Mouse (Mus musculus) heart, postnatal 0 days (tissue): ENCODE results near the gene Sema6d. TPM values are rescaled to one million over a fixed set of nuclear protein-coding genes. Genes with fewer than 3 reads are reported as not detected.
A peak's percentile ranks its signal among the peaks of the same experiment; 100 is the strongest.

Experiments
- ATAC-seq: fragments of 200-750 bp; cut with Nextera tagmentation; 2 replicates; pipeline ENCODE4 v1.8.0; 2017; ENCODE audit warnings: low read depth, moderate number of reproducible peaks, moderate library complexity; ENCODE audit not compliant: insufficient read depth
- DNase-seq: peaks from one replicate; pipeline ENCODE4 v3.0.0-alpha.2; 2016; ENCODE audit warnings: low spot score
- H3K27ac ChIP-seq: fragments of 300-500 bp; sonication (generic); 2 replicates; pipeline ENCODE4 v1.5.1; 2014; ENCODE audit warnings: low read depth, mild to moderate bottlenecking
- H3K27me3 ChIP-seq: fragments of 300-500 bp; sonication (generic); 2 replicates; pipeline ENCODE4 v1.6.1; 2014; ENCODE audit warnings: low read length, mixed read lengths; ENCODE audit not compliant: control insufficient read depth, insufficient read depth
- H3K36me3 ChIP-seq: fragments of 300-500 bp; sonication (generic); replicated peaks from 2 replicates; pipeline ENCODE4 v1.6.1; 2014; ENCODE audit warnings: low read length, mixed read lengths; ENCODE audit not compliant: control insufficient read depth, insufficient read depth
- H3K4me1 ChIP-seq: fragments of 300-500 bp; sonication (generic); 2 replicates; pipeline ENCODE4 v1.6.1; 2014; ENCODE audit warnings: antibody characterized with exemption; ENCODE audit not compliant: control insufficient read depth, insufficient read depth
- H3K4me2 ChIP-seq: fragments of 300-500 bp; sonication (generic); 2 replicates; pipeline ENCODE4 v1.6.1; 2014; ENCODE audit warnings: low read depth, mild to moderate bottlenecking, low read length, moderate library complexity
- H3K4me3 ChIP-seq: fragments of 300-500 bp; sonication (generic); 2 replicates; pipeline ENCODE4 v1.5.1; 2014; ENCODE audit warnings: low read depth, low read length
- H3K9ac ChIP-seq: fragments of 300-500 bp; sonication (generic); replicated peaks from 2 replicates; pipeline ENCODE4 v1.6.1; 2014; ENCODE audit warnings: low read depth, low read length, mixed read lengths
- H3K9me3 ChIP-seq: fragments of 300-500 bp; sonication (generic); replicated peaks from 2 replicates; pipeline ENCODE4 v1.6.1; 2016; ENCODE audit warnings: low read length; ENCODE audit not compliant: control insufficient read depth
- CTCF ChIP-seq: IDR thresholded peaks from 2 replicates; pipeline ENCODE4 v1.5.1; 2016; ENCODE audit warnings: antibody characterized with exemption, control low read depth, low read depth
- EP300 ChIP-seq: IDR thresholded peaks from 2 replicates; pipeline ENCODE4 v1.6.1; 2016; ENCODE audit warnings: antibody characterized with exemption, low read depth
- WGBS: fragments of 180-500 bp; shearing (Covaris S2); extraction: QIAGEN DNeasy Blood & Tissue Kit; methylation state at CpG from one replicate; pipeline ENCODE4 v1.1.7; 2014; 5-methylcytosine and 5-hydroxymethylcytosine counted together
- polyA plus RNA-seq: library from polyadenylated mRNA; unstranded; fragments of >200 nt; fragmentation: Nextera tagmentation; extraction: Ambion mirVana; gene quantifications from 2 replicates; pipeline ENCODE4 v1.2.1, GENCODE M21; 2015
- total RNA-seq: library from RNA; depleted of rRNA; stranded (reverse); fragments of >200 nt; gene quantifications from 2 replicates; pipeline ENCODE4 v1.2.3, GENCODE M21; 2014; ENCODE audit warnings: low replicate concordance

Sema6d gene
- total and polyA plus RNA-seq, 2 experiments from 2014 or later, result 8.7 to 28.8 TPM

DNA sequence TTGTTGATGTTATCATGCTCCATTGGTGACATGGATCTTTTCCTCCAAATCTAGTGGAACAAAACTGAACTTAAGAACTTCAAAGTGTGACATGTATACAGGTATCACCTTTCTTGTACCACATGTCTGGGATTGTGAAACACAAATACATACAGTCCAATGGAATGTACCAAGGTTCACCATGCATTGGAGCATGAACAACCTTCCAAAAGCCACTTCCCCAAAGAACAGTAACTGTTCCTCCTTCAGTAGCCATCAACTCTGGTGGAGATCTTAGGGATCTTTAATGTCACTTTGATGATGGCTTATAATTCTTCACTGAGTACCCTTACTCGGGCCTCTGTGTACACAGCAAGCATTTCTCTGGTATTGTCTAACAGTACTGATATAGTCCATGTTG lies 295.3 kb downstream of the Sema6d start:
- H3K4me1 ChIP-seq, result no peaks in the 10 kb centered on the region
- ATAC-seq, result no peak
- 81% methylated on average over 1 of the region's 1 CpGs for WGBS
- H3K9me3 ChIP-seq, result no peaks in the 10 kb centered on the region
- H3K4me2 ChIP-seq, result no peak overlapping the region
- no peak overlapping the region for H3K9ac ChIP-seq
- H3K36me3 ChIP-seq, result no peaks in the 10 kb centered on the region
- no peak overlapping the region for H3K4me3 ChIP-seq
- TF ChIP-seq CTCF (no peak), EP300 (no peak)
- no peaks in the 10 kb centered on the region for H3K27me3 ChIP-seq
- no peak for DNase-seq
- no peak overlapping the region for H3K27ac ChIP-seq

DNA sequence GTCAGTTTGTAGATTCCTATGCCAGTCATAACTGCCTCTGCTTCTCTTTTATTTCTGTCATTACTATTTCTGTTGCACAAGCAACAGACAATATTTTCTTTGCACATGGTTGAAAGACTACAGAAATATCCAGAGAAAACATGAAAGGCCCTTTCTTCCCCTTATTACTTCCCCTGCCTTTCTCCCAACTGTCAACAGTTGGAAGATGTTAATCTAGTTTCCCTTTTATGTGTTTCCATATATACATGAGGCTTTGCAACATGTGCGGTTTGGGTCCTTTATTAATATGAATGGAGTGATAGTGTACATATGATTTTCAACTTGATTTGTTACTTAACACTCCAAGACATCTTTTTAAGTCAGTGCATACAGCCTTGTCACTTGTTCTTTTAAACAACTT lies 296.0 kb downstream of the Sema6d start:
- H3K9ac ChIP-seq, result no peak overlapping the region
- H3K27ac ChIP-seq, result no peak overlapping the region
- DNase-seq (no peak), ATAC-seq (no peak)
- H3K4me1 ChIP-seq, result no peaks in the 10 kb centered on the region
- no peaks in the 10 kb centered on the region for H3K27me3 ChIP-seq
- no peaks in the 10 kb centered on the region for H3K9me3 ChIP-seq
- H3K4me3 ChIP-seq, result no peak overlapping the region
- H3K36me3 ChIP-seq, result no peaks in the 10 kb centered on the region
- TF ChIP-seq CTCF (no peak), EP300 (no peak)
- 67% methylated on average over 1 of the region's 1 CpGs for WGBS
- no peak overlapping the region for H3K4me2 ChIP-seq

DNA sequence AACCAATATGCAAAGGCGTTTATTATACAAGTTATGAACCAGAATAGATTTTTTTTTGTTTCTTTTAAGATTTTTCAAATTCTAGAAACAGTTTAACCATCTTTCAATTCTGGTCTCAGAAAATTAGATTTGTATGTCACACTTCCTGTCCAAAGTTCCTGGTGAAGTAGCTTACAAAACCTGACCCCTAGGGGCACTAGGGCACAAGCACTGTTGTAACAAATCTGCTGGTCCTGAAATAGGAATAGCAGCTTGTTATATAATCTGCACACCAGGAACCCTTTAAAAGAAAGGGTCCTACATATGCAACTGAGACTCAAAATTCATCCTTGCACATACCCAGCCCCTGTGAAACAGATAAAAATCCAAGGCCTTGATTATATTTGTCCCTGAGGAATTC lies 298.5 kb downstream of the Sema6d start:
- no peak for ATAC-seq
- Histone ChIP-seq H3K9ac (no peak overlapping the region), H3K4me2 (no peak overlapping the region), H3K4me1 (no peaks in the 10 kb centered on the region), H3K36me3 (no peaks in the 10 kb centered on the region), H3K27me3 (no peaks in the 10 kb centered on the region), H3K4me3 (no peak overlapping the region), H3K9me3 (no peaks in the 10 kb centered on the region), H3K27ac (no peak overlapping the region)
- 73% methylated on average over 1 of the region's 1 CpGs for WGBS
- TF ChIP-seq EP300 (no peak), CTCF (peak; percentile 25)
- DNase-seq, result no peak

DNA sequence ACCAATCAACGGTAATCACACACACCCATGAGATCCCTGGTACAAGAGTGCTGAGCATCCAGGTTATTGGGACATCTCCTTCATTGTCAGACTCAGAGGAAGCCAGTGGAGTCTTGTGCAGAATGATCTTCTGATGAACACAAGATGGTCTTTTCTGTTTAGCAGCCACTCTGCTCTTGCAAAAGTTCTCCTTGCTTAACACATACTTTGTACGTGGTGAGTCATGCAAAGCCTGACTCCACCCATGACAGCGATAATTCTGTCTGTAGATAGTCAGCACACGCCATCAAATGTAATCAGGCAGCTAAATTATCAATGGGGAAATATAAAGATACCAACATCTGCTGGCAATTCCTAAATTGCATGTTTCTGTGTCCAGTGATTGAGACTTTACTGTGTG lies 307.0 kb downstream of the Sema6d start:
- no peak overlapping the region for H3K4me2 ChIP-seq
- no peaks in the 10 kb centered on the region for H3K9me3 ChIP-seq
- TF ChIP-seq CTCF, result no peak
- no peak for TF ChIP-seq EP300
- no peak for ATAC-seq
- H3K4me3 ChIP-seq, result no peak overlapping the region
- no peak for DNase-seq
- H3K27ac ChIP-seq, result no peak overlapping the region
- no peaks in the 10 kb centered on the region for H3K27me3 ChIP-seq
- H3K9ac ChIP-seq, result no peak overlapping the region
- H3K36me3 ChIP-seq, result no peaks in the 10 kb centered on the region
- WGBS, result 74% methylated on average over 4 of the region's 4 CpGs
- no peaks in the 10 kb centered on the region for H3K4me1 ChIP-seq

DNA sequence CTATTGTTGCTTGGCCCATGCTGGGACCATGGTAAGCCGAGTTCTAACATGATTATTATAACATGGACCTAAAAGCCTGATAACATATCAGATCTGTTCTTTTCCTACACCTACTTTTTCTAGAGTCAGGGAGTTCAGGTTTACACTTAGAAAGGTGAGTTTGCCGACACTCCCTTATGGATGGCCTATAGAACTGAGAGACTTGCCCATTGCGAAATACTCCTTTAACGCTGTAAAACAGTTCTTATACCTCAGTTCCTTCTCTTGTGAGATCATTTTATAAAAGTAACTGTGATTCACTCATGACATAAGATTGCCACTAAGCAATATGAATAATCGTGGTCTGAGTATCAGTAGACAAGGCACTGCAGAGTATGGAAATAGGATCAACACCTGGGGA lies 307.5 kb downstream of the Sema6d start:
- no peaks in the 10 kb centered on the region for H3K36me3 ChIP-seq
- no peaks in the 10 kb centered on the region for H3K27me3 ChIP-seq
- no peak overlapping the region for H3K9ac ChIP-seq
- TF ChIP-seq CTCF, result no peak
- TF ChIP-seq EP300, result no peak
- H3K27ac ChIP-seq, result no peak overlapping the region
- no peaks in the 10 kb centered on the region for H3K9me3 ChIP-seq
- H3K4me2 ChIP-seq, result no peak overlapping the region
- WGBS, result 89% methylated on average over 5 of the region's 5 CpGs
- DNase-seq (no peak), ATAC-seq (no peak)
- H3K4me3 ChIP-seq, result no peak overlapping the region
- H3K4me1 ChIP-seq, result no peaks in the 10 kb centered on the region

DNA sequence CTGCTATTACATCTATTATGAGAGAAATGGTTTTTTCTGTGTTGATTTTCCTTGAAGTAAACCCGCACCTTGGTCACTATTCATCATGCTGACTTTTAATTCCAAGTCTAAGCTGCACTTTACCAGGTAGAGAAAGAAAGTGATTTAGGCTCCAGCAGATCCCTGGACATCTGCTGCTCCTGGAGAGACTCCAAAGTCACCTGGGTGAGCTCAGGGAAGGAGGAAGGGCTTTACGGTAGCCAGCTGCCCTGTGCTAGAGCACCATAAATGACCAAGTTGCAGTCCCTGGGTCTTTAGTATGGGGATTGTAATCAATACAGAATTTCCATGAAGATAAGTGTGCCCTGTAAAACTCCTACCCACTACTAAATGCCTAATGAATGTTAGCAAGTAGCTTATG lies 309.8 kb downstream of the Sema6d start:
- no peaks in the 10 kb centered on the region for H3K27me3 ChIP-seq
- 94% methylated on average over 2 of the region's 2 CpGs for WGBS

More for the DNA sequence above, 309.8 kb downstream of the Sema6d start:
- Histone ChIP-seq H3K36me3 (no peaks in the 10 kb centered on the region), H3K9me3 (no peaks in the 10 kb centered on the region), H3K4me2 (no peak overlapping the region), H3K27ac (no peak overlapping the region), H3K4me1 (peaks cover 14% of the 10 kb centered on the region), H3K4me3 (no peak overlapping the region), H3K9ac (no peak overlapping the region)
- DNase-seq (no peak), ATAC-seq (no peak)
- TF ChIP-seq EP300 (no peak), CTCF (no peak)
